Mouse (Mus musculus): Measurements from ENCODE around the gene Ppy.

Ppy gene

GRCm38 (mm10) chr11:102101219-102101618 lies at the start of gene Ppy:
Gene Ppy, minus strand, starts transcription at chr11:102101319.
- no peak for DNase-seq

- DNase-seq = no peak
Observed at GRCm38 (mm10) chr11:102147213-102147989, 46.3 kb upstream of the Ppy start.

- DNase-seq = no peak
Observed at GRCm38 (mm10) chr11:102146531-102146930, 45.4 kb upstream of the Ppy start.

- DNase-seq = no peak
Observed at GRCm38 (mm10) chr11:102146005-102146404, 44.9 kb upstream of the Ppy start.

- no peak for DNase-seq
Observed at GRCm38 (mm10) chr11:102145471-102146001, 44.4 kb upstream of the Ppy start, which contains the start of gene Nags. Gene Nags, plus strand, starts transcription at chr11:102145513.

- DNase-seq = no peak
Observed at GRCm38 (mm10) chr11:102144957-102145470, 43.9 kb upstream of the Ppy start.

- no peak for DNase-seq
Observed at GRCm38 (mm10) chr11:102142355-102142754, 41.2 kb upstream of the Ppy start.

- DNase-seq = peak; percentile 48
Observed at GRCm38 (mm10) chr11:102140508-102140907, 39.4 kb upstream of the Ppy start.

- peak; percentile 72 for DNase-seq
Observed at GRCm38 (mm10) chr11:102138447-102138740, 37.3 kb upstream of the Ppy start.

- DNase-seq = no peak
Observed at GRCm38 (mm10) chr11:102137625-102138446, 36.7 kb upstream of the Ppy start.

- no peak for DNase-seq
Observed at GRCm38 (mm10) chr11:102134516-102134915, 33.4 kb upstream of the Ppy start.

GRCm38 (mm10) chr11:102117386-102117785 lies 16.3 kb upstream of the Ppy start:
- DNase-seq = no peak

GRCm38 (mm10) chr11:102116241-102116640 lies 15.1 kb upstream of the Ppy start:
- DNase-seq = no peak

GRCm38 (mm10) chr11:102111576-102111975 lies 10.5 kb upstream of the Ppy start:
- DNase-seq = no peak

GRCm38 (mm10) chr11:102107732-102108131 lies 6.6 kb upstream of the Ppy start, which contains the start of gene Pyy:
Gene Pyy, minus strand, starts transcription at chr11:102107832.
- no peak for DNase-seq

GRCm38 (mm10) chr11:102106911-102107310 lies 5.8 kb upstream of the Ppy start:
- no peak for DNase-seq

GRCm38 (mm10) chr11:102102485-102103258 lies 1.6 kb upstream of the Ppy start:
- DNase-seq = peak; percentile 77

- DNase-seq = peak; percentile 78
Observed at GRCm38 (mm10) chr11:102096887-102097391, 4.2 kb downstream of the Ppy start.

- DNase-seq = no peak
Observed at GRCm38 (mm10) chr11:102096446-102096845, 4.7 kb downstream of the Ppy start.

- DNase-seq = no peak
Observed at GRCm38 (mm10) chr11:102095676-102096075, 5.4 kb downstream of the Ppy start.

GRCm38 (mm10) chr11:102089088-102089808 lies 11.9 kb downstream of the Ppy start:
- DNase-seq = peak; percentile 74
